Mouse (Mus musculus) lung, embryonic 16.5 days (tissue): ENCODE results near the gene Lmbr1. TPM values are rescaled to one million over a fixed set of nuclear protein-coding genes. Genes with fewer than 3 reads are reported as not detected.

Experiments used
- ATAC-seq: fragments of 200-750 bp; cut with Nextera tagmentation; 2 replicates; pipeline ENCODE4 v1.8.0; 2017; ENCODE audit warnings: low read depth, mild to moderate bottlenecking, moderate library complexity
- H3K27ac ChIP-seq: fragments of 300-500 bp; sonication (generic); 2 replicates; pipeline ENCODE4 v1.5.1; 2014; ENCODE audit warnings: mild to moderate bottlenecking, control low read depth, low read length
- H3K27me3 ChIP-seq: fragments of 300-500 bp; sonication (generic); 2 replicates; pipeline ENCODE4 v1.6.1; 2014; ENCODE audit warnings: low read depth, low read length, mixed read lengths; ENCODE audit not compliant: control insufficient read depth, insufficient read depth
- H3K36me3 ChIP-seq: fragments of 300-500 bp; sonication (generic); 2 replicates; pipeline ENCODE4 v1.6.1; 2014; ENCODE audit warnings: low read length; ENCODE audit not compliant: control insufficient read depth, insufficient read depth
- H3K4me1 ChIP-seq: fragments of 300-500 bp; sonication (generic); replicated peaks from 2 replicates; pipeline ENCODE4 v1.6.1; 2014; ENCODE audit warnings: low read length, mixed read lengths; ENCODE audit not compliant: control insufficient read depth, insufficient read depth
- H3K4me2 ChIP-seq: fragments of 300-500 bp; sonication (generic); 2 replicates; pipeline ENCODE4 v1.6.1; 2014; ENCODE audit warnings: low read depth, low read length, control low read depth
- H3K4me3 ChIP-seq: fragments of 300-500 bp; sonication (generic); 2 replicates; pipeline ENCODE4 v1.5.1; 2014; ENCODE audit warnings: mild to moderate bottlenecking, low read length, control low read depth
- H3K9ac ChIP-seq: fragments of 300-500 bp; sonication (generic); 2 replicates; pipeline ENCODE4 v1.6.1; 2014; ENCODE audit warnings: low read length, control low read depth
- H3K9me3 ChIP-seq: fragments of 300-500 bp; sonication (generic); 2 replicates; pipeline ENCODE4 v1.6.1; 2016; ENCODE audit warnings: low read length; ENCODE audit not compliant: control insufficient read depth
- WGBS: fragments of 180-500 bp; shearing (Covaris S2); extraction: QIAGEN DNeasy Blood & Tissue Kit; methylation state at CpG from one replicate; pipeline ENCODE4 v1.1.7; 2014; 5-methylcytosine and 5-hydroxymethylcytosine counted together
- microRNA-seq: library from miRNA; unstranded; fragments of <30 nt; microRNA quantifications from one replicate; pipeline ENCODE4, GENCODE M21; 2016
- polyA plus RNA-seq: library from polyadenylated mRNA; unstranded; fragments of >200 nt; fragmentation: Nextera tagmentation; extraction: Ambion mirVana; gene quantifications from 2 replicates; pipeline ENCODE4 v1.2.1, GENCODE M21; 2015

Gene Lmbr1
- polyA plus RNA-seq, 1 experiment from 2014 or later = 10.7 TPM

DNA sequence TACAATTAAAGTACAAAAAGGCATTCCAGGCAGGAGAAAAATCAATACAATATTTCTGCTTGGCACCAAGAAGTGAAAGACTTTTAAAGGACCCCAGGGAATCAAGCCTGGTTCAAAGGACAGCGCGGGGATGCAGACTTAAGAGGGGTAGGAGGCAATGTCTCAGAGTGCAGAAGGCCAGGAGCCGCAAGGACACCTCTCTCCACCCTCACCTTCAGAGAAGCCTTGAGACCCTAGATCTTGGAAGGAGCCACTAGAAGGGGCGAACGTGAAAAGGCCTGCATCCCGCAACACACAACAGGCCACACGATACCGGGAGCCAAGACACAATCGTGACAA, 183.0 kb downstream of the Lmbr1 start:
- peak overlapping the region; percentile 66 for H3K4me2 ChIP-seq
- peak overlapping the region; percentile 71 for H3K9ac ChIP-seq
- H3K27me3 ChIP-seq = no peaks in the 10 kb centered on the region; the same call in 1 of the 2 replicates
- H3K36me3 ChIP-seq = no peaks in the 10 kb centered on the region
- 7% methylated on average over 9 of the region's 9 CpGs for WGBS
- H3K27ac ChIP-seq = peak overlapping the region; percentile 69
- peak; percentile 30; the same call in 1 of the 2 replicates for ATAC-seq
- peak overlapping the region; percentile 58 for H3K4me3 ChIP-seq
- H3K9me3 ChIP-seq = no peaks in the 10 kb centered on the region
- peaks cover 5% of the 10 kb centered on the region; the same call in 1 of the 2 replicates for H3K4me1 ChIP-seq

GRCm38 (mm10) chr5:29186798-29187197, 191.4 kb downstream of the Lmbr1 start:
- Histone ChIP-seq H3K27ac (no peak overlapping the region), H3K36me3 (no peaks in the 10 kb centered on the region), H3K9ac (no peak overlapping the region), H3K4me1 (0 out of 2 replicates have a peak, but pooled peaks cover 3% of the 10 kb centered on the region), H3K4me2 (no peak overlapping the region), H3K27me3 (no peaks in the 10 kb centered on the region), H3K9me3 (no peaks in the 10 kb centered on the region), H3K4me3 (no peak overlapping the region)
- WGBS = 59% methylated on average over 5 of the region's 5 CpGs
- ATAC-seq = no peak

Small RNA genes lying within 50 kb of the gene (microRNA-seq; reads per million reads assigned to microRNA genes)
- gene Gm23801 = not detected

Other genes starting within 250 kb of the Lmbr1 start
- 7.5 and 8.7 TPM in 2 replicates for gene Rnf32, start 182.4 kb downstream of the Lmbr1 start, polyA plus RNA-seq
- 24.7 and 25.0 TPM in 2 replicates for gene Nom1, start 56.3 kb upstream of the Lmbr1 start, polyA plus RNA-seq
- gene Mnx1, start 100.1 kb upstream of the Lmbr1 start, polyA plus RNA-seq = not detected in 2 replicates
- gene Ube3c, start 190.9 kb upstream of the Lmbr1 start, polyA plus RNA-seq = 10.6 and 11.1 TPM in 2 replicates